Mouse (Mus musculus) neural tube, embryonic 10.5 days (tissue): ENCODE measurements around the gene Cntnap2.

ENCODE experiments used
- DNase-seq: peaks from one replicate; pipeline ENCODE4 v3.0.0-alpha.2; 2017; ENCODE audit warnings: low spot score; ENCODE audit errors: extremely low spot score

Gene Cntnap2

GRCm38 (mm10) chr6:46669018-46669417 is 1609.9 kb downstream of the Cntnap2 start:
- DNase-seq: no peak

- no peak for DNase-seq
Observed at GRCm38 (mm10) chr6:46675081-46675480, 1615.9 kb downstream of the Cntnap2 start.

GRCm38 (mm10) chr6:46675621-46676020 is 1616.5 kb downstream of the Cntnap2 start:
- no peak for DNase-seq

- no peak for DNase-seq
Observed at GRCm38 (mm10) chr6:46696187-46696586, 1637.0 kb downstream of the Cntnap2 start.

GRCm38 (mm10) chr6:46699343-46699742 is 1640.2 kb downstream of the Cntnap2 start:
- DNase-seq: no peak

- no peak for DNase-seq
Observed at GRCm38 (mm10) chr6:46704293-46705170, 1645.4 kb downstream of the Cntnap2 start.

GRCm38 (mm10) chr6:46705926-46706325 is 1646.8 kb downstream of the Cntnap2 start:
- DNase-seq: no peak

GRCm38 (mm10) chr6:46716576-46716975 is 1657.4 kb downstream of the Cntnap2 start:
- no peak for DNase-seq

- DNase-seq: no peak
Observed at GRCm38 (mm10) chr6:46733794-46734193, 1674.6 kb downstream of the Cntnap2 start.

- no peak for DNase-seq
Observed at GRCm38 (mm10) chr6:46748448-46748847, 1689.3 kb downstream of the Cntnap2 start.

GRCm38 (mm10) chr6:46763481-46763880 is 1704.3 kb downstream of the Cntnap2 start:
- DNase-seq: peak; percentile 14

- no peak for DNase-seq
Observed at GRCm38 (mm10) chr6:46774529-46774928, 1715.4 kb downstream of the Cntnap2 start.

- no peak for DNase-seq
Observed at GRCm38 (mm10) chr6:46802264-46803110, 1743.3 kb downstream of the Cntnap2 start.

GRCm38 (mm10) chr6:46856635-46857034 is 1797.5 kb downstream of the Cntnap2 start:
- no peak for DNase-seq

- DNase-seq: no peak
Observed at GRCm38 (mm10) chr6:46861076-46861475, 1801.9 kb downstream of the Cntnap2 start.

- no peak for DNase-seq
Observed at GRCm38 (mm10) chr6:46866317-46866716, 1807.2 kb downstream of the Cntnap2 start.

GRCm38 (mm10) chr6:46886230-46886629 is 1827.1 kb downstream of the Cntnap2 start:
- no peak for DNase-seq

GRCm38 (mm10) chr6:46909167-46909566 is 1850.0 kb downstream of the Cntnap2 start:
- no peak for DNase-seq

- DNase-seq: no peak
Observed at GRCm38 (mm10) chr6:46918701-46919274, 1859.6 kb downstream of the Cntnap2 start.

GRCm38 (mm10) chr6:46919973-46920372 is 1860.8 kb downstream of the Cntnap2 start:
- no peak for DNase-seq

GRCm38 (mm10) chr6:46924709-46925108 is 1865.6 kb downstream of the Cntnap2 start:
- no peak for DNase-seq

GRCm38 (mm10) chr6:46945703-46946102 is 1886.5 kb downstream of the Cntnap2 start:
- no peak for DNase-seq
